Mouse (Mus musculus): ENCODE data around the gene Plcb4.

Plcb4 gene

GRCm38 (mm10) chr2:135810841-135811240 lies 152.0 kb downstream of the Plcb4 start:
- DNase-seq (ENCODE audit: low spot score in 2 of 2), result no peak

GRCm38 (mm10) chr2:135811453-135812101 lies 152.8 kb downstream of the Plcb4 start:
- no peak for DNase-seq (ENCODE audit: low spot score in 2 of 2)

- no peak for DNase-seq (ENCODE audit: low spot score in 2 of 2)
These were observed 154.0 kb downstream of the Plcb4 start for GRCm38 (mm10) chr2:135812701-135813246.

GRCm38 (mm10) chr2:135820691-135821090 lies 161.9 kb downstream of the Plcb4 start:
- no peak for DNase-seq (ENCODE audit: low spot score in 2 of 2)

- DNase-seq (ENCODE audit: low spot score in 2 of 2), result no peak
These were observed 164.9 kb downstream of the Plcb4 start for GRCm38 (mm10) chr2:135823690-135824089.

- DNase-seq (ENCODE audit: low spot score in 2 of 2), result no peak
These were observed 165.9 kb downstream of the Plcb4 start for GRCm38 (mm10) chr2:135824757-135825156.

- DNase-seq (ENCODE audit: low spot score in 2 of 2), result no peak
These were observed 166.8 kb downstream of the Plcb4 start for GRCm38 (mm10) chr2:135825645-135826044.

GRCm38 (mm10) chr2:135826616-135827360 lies 168.0 kb downstream of the Plcb4 start:
- no peak for DNase-seq (ENCODE audit: low spot score in 2 of 2)

GRCm38 (mm10) chr2:135828446-135828845 lies 169.6 kb downstream of the Plcb4 start:
- no peak for DNase-seq (ENCODE audit: low spot score in 2 of 2)

- no peak for DNase-seq (ENCODE audit: low spot score in 2 of 2)
These were observed 174.9 kb downstream of the Plcb4 start for GRCm38 (mm10) chr2:135833743-135834142.

GRCm38 (mm10) chr2:135834435-135834834 lies 175.6 kb downstream of the Plcb4 start:
- DNase-seq (ENCODE audit: low spot score in 2 of 2), result no peak

- no peak for DNase-seq (ENCODE audit: low spot score in 2 of 2)
These were observed 177.1 kb downstream of the Plcb4 start for GRCm38 (mm10) chr2:135835911-135836310.

- DNase-seq (ENCODE audit: low spot score in 2 of 2), result no peak
These were observed 177.6 kb downstream of the Plcb4 start for GRCm38 (mm10) chr2:135836426-135836825.

GRCm38 (mm10) chr2:135837730-135838129 lies 178.9 kb downstream of the Plcb4 start:
- DNase-seq (ENCODE audit: low spot score in 2 of 2), result no peak

- no peak for DNase-seq (ENCODE audit: low spot score in 2 of 2)
These were observed 179.3 kb downstream of the Plcb4 start for GRCm38 (mm10) chr2:135838135-135838534.

- DNase-seq (ENCODE audit: low spot score in 2 of 2), result no peak
These were observed 180.0 kb downstream of the Plcb4 start for GRCm38 (mm10) chr2:135838651-135839286.

GRCm38 (mm10) chr2:135843721-135844120 lies 184.9 kb downstream of the Plcb4 start:
- DNase-seq (ENCODE audit: low spot score in 2 of 2), result no peak

GRCm38 (mm10) chr2:135846903-135847302 lies 188.1 kb downstream of the Plcb4 start:
- no peak for DNase-seq (ENCODE audit: low spot score in 2 of 2)

GRCm38 (mm10) chr2:135847738-135848137 lies 188.9 kb downstream of the Plcb4 start:
- no peak for DNase-seq (ENCODE audit: low spot score in 2 of 2)

GRCm38 (mm10) chr2:135848169-135848568 lies 189.4 kb downstream of the Plcb4 start:
- DNase-seq (ENCODE audit: low spot score in 2 of 2), result no peak

- no peak for DNase-seq (ENCODE audit: low spot score in 2 of 2)
These were observed 193.2 kb downstream of the Plcb4 start for GRCm38 (mm10) chr2:135851964-135852363.

- no peak for DNase-seq (ENCODE audit: low spot score in 2 of 2)
These were observed 194.3 kb downstream of the Plcb4 start for GRCm38 (mm10) chr2:135853085-135853484.

GRCm38 (mm10) chr2:135854059-135854458 lies 195.2 kb downstream of the Plcb4 start:
- DNase-seq (ENCODE audit: low spot score in 2 of 2), result no peak
